Mouse (Mus musculus): ENCODE results near the gene Chd3.

Gene Chd3

GRCm38 (mm10) chr11:69389531-69390399 lies 20.6 kb upstream of the Chd3 start:
- no peak for DNase-seq (ENCODE audit: low read depth)

- no peak for DNase-seq (ENCODE audit: low read depth)
Observed at GRCm38 (mm10) chr11:69388680-69389079, 19.5 kb upstream of the Chd3 start.

DNA sequence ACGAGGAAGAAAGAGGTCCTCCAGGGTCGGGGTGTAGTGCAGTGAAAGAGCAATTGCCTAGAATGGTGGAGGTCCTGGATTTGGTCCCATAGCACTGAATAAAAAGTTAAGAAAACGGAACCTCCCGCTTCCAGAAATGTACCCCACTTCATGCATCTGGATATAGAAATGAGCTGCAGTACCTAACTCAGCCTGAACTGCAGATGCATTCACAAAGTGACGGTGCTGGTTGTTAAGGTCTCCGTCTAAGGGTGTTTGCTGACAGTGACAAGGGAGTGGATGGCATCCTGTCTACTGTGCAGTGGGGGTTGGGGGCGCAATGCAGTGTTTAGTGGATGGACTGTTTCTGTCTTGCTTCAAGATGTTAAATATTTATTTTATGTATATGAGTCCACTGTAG lies 17.6 kb upstream of the Chd3 start:
- no peak for DNase-seq (ENCODE audit: low read depth)

GRCm38 (mm10) chr11:69384979-69385378 lies 15.8 kb upstream of the Chd3 start:
- no peak for DNase-seq (ENCODE audit: low read depth)

DNA sequence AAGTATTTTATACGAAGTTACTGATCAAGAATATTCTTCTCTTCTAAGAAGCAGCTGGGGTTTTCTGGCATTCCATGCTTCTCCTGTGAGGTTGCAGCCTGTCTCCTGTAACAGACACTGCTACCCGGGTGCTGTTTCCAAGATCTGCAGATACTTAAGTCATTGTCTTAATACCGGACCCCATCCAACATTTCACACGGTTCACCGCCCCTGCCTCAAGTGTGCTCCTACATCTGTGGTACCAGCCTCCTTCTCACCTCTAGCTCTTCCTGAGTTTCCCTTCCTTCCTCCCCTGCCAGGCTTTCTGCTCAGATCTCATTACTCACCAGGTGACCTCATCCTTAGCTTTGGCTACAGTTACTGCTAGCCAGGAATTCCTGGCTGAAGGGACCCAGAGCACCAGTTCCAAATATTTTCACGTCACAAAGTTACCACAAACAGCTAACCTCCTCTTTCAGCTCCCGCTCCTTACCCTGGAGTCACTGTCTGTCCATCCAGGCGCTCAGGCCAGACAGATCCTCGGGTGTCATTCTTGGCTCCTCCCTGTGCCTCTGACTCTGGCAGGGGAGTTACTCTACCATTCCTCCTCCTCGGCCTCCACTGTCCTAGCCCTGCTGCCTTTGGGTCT lies 13.4 kb upstream of the Chd3 start:
- no peak for DNase-seq (ENCODE audit: low read depth)

GRCm38 (mm10) chr11:69381356-69381755 lies 12.2 kb upstream of the Chd3 start:
- no peak for DNase-seq (ENCODE audit: low read depth)

DNA sequence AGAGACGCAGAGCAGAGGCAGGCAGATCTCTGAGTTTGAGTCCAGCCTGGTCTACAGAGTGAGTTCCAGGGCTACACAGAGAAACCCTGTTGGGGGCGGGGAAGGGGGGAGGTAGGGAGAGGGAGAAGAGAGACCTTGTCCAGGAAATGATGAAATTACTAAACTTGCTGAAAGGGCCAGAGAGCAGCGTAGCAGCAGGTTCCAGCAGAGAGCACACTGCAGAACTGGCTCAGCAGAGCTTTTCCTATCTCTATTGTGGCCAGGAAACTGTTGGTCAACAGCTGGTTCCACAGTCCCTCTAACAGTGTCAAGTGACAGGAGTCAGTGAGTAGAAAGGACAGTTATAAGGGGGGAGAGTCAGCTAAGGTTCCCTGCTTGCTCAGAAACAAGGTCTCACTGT lies 10.4 kb upstream of the Chd3 start:
- DNase-seq (ENCODE audit: low read depth): no peak

DNA sequence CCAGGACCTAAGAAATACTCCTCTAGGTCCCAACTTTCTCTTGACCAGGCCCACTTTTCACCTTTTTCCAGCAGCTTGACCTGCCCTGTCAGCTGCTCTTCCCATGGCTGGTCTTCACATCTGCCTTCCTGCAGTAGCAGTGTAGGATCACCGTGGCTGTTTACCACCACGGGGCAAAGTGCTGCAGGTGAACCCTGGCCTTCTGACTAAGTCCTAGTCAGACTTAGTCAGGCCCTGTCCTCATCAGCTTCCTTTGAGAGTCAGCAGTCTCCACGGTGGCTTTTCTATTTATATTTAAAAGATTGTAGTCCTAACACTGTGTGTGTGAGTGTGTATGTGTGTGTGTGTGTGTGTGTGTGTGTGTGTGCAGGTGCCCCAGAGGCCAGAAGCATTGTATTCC lies 8.6 kb upstream of the Chd3 start:
- no peak for DNase-seq (ENCODE audit: low read depth)

- no peak for DNase-seq (ENCODE audit: low read depth)
Observed at GRCm38 (mm10) chr11:69375646-69376045, 6.4 kb upstream of the Chd3 start.

- DNase-seq (ENCODE audit: low read depth): no peak
Observed at GRCm38 (mm10) chr11:69373223-69373965, 4.2 kb upstream of the Chd3 start.

GRCm38 (mm10) chr11:69372780-69373170 lies 3.6 kb upstream of the Chd3 start:
- DNase-seq (ENCODE audit: low read depth): peak; percentile 85

DNA sequence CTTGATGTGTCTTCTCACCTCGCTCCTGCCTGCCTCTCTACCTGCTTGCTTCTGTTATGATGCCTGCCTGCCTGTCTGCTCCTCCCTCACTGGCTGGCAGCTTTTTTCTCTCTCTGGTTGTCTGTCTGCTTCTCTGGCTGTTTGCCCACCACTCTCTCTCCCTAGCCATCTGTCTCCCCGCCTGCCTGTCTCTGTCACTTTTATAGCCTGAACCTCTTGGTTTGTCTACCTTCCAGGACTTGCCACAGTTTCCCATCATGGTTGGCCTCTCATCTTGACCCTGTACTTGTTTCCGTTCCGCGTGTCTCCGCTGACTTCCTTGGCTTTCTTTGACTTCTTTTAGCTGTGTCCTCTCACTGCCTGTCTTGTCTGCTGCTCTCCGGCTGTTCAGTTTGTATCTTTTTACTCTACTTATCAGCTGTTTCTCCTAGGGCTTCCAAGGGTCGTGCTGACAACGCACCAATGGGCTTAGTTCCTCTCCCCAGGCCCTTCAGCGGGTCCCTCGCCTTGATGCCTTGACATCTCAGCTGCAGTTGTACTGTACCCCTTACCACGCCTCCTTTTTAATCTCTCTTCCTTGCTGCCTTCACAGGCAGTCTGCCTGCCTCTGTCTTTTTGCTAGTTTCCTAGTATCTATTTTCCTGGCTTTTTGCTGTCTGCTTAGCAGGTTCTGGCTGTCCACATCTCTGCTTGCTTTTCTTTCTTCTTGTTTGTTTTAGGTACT lies 3.0 kb upstream of the Chd3 start:
- DNase-seq (ENCODE audit: low read depth): peak; percentile 69

DNA sequence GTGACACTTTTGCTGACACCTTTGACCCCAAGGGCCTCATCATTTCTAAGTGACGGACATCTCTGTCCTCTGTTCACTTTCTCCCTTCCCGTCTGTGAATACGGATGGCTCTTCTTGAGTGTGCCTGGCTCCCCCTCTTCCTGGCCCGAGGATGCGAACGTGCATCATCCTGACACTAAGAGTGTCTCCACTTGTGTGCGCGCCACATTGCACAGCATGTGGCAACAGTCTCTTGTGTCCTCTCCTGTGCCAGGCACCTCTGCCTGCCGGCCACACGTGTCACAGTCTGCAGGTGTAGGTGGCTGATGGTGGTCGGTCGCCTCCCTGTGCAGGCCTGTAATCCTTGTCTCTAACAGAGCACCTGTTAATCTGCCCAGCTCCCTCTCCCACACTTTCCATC lies 2.4 kb upstream of the Chd3 start:
- no peak for DNase-seq (ENCODE audit: low read depth)

DNA sequence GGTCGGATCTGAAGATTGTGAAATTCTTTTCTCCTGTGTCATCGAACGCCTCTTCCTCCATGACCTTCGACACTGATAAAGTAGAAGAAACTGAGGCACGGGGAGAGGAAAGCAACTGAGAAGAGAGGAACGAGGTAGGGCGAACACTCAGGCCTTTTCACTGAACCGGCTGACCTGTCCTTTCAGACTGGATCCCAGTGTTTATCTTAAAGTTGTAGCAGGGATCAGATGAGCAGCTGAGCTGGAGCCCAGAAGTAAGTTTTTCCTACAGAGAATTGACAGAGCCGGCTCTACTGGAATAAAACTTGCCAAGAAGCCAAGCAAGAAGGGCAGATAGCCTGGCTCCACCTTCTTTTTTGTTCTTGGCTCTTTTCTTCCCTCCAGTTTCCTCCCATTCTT lies 1.6 kb upstream of the Chd3 start:
- peak; percentile 39 for DNase-seq (ENCODE audit: low read depth)

DNA sequence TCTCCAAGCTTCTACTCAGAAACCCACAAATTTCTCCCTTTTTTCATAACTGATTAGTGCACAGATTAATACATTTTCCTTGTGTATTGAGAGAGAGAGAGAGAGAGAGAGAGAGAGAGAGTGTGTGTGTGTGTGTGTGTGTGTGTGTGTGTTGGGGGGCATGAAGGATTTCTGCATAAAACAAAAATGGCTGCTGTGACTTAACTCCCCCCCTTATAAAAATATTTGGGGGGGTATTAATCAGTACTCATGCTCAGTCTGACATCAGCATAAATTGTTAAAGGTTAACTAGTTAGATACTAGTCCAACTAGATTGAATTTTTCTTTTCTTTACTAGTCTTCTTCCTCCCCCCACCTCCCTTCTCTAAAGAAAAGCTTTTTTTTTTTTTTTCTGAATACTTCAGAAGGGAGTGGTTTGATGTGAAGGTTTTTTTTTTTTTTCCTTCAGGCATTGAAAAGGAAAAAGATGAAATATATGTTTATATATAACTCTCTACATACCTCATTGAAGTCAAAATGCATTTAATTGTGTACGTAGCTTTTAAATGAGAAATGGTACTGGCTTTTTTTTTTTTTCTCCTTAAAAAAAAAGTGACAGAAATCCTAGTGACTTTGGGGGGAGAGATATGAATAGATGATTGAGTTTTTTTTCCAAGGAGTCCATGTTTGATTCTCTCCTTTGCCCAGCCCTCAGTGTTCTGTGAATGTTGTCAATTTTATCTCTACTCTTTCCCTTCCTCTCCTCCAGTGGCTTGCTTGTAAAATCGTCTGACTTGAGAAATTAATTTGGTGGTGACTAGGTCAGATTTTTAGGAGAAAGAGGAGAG lies 997 bp upstream of the Chd3 start:
- peak; percentile 51 for DNase-seq (ENCODE audit: low read depth)

DNA sequence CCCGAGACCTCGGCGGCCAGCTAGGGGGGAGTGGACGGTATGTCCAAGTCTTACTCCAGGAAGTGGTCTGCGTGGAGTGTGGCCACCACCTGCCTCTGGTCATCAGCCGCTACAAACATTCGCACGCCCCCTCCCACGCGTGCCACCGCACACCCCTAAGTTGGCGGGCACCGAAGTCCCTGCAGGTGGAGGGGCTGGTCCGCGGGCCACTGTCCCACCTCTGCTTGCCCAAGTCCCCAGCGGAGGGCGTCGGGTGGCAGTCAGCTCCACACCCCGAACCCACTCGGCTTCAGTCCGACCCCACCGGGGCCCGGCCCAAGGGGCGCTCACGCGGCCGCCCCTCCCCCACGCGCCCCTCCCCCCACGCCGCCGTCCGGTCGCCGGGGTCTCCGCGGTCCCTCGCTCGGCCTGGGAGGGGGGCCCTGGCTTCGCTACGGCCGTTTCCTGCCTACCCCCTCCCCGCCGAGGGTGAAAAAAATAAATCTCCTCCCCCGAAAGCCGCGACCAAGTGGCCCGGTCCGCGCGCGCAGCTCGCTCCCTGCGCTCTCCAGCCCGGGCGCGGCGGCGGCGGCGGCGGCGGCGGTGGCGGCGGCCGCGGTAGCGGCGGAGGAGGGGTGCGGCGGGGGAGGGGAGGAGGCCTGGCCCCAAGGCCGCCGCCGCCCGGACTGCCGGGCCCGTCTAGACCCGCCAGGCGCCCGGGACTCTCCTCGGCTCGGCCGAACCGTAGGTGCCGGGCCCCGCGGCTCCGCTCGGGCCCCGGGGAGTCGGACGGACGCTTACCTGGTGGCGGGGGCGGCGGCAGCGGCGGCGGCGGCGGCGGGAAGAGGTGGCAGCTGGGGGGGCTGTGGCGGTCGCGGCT lies 621 bp downstream of the Chd3 start:
- peak; percentile 67 for DNase-seq (ENCODE audit: low read depth)

DNA sequence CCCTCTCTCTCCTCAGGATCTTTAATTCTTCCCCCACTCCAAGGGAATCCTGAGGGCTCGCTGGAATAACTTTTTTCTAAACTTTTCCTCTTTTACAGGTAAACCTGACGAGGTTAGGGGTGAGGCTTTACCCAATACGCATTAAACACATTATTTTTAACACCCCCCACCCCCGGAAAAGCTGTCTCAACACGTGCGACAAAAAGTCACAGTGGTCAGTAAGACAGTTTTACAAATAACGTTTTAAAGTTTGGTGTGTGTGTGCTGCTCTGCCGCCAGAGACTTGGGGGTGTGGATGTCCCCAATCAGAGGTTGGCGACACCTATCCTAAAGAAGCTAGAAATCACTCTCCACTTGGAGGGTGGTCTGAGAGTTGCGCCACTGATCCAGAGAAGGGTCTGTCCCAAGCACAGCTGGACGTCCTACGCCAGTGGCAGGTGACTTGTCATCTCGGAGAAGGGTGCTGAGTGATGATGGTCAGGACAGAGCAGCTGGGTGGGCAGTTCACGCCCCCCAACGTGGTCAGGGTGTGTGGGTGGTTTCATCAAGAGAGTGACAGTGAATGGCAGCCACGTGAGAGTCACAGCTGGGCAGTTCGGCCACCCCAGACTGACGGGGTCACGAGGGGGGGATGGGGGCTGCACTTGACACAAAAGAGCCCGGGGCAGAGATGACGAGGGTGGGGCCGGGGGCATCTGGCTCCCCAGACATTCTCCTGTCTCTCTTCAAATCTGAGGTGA lies 1.4 kb downstream of the Chd3 start:
- peak; percentile 64 for DNase-seq (ENCODE audit: low read depth)

GRCm38 (mm10) chr11:69366855-69367615 lies 2.2 kb downstream of the Chd3 start:
- DNase-seq (ENCODE audit: low read depth): no peak
